Mouse (Mus musculus) megakaryocyte, adult 5-6 weeks (primary cell): ENCODE data around the gene Esyt2. TPM values are rescaled to one million over a fixed set of nuclear protein-coding genes. Genes with fewer than 3 reads are reported as not detected.
A peak's percentile ranks its signal among the peaks of the same experiment; 100 is the strongest.
"Not testable (repeated sequence)": the region's sequence is repeated elsewhere in the genome, so short reads cannot be mapped to it uniquely, and the experiment has no call there.

ENCODE experiments used
- ATAC-seq: 2 replicates; pipeline ENCODE4 v1.8.0; 2016; ENCODE audit warnings: mild to moderate bottlenecking, inconsistent platforms; ENCODE audit not compliant: poor library complexity, severe bottlenecking
- total RNA-seq, 2 experiments: library from RNA; stranded (forward) in 1 of 2; stranded (reverse) in 1 of 2; fragments of 153-499, 151-499 nt in 1 of 2; fragments of 221-1000, 200-1000 nt in 1 of 2; gene quantifications; 2 replicates each; pipeline versions ENCODE4 v1.2.3 to v1.2.4; 2015 to 2017

Gene Esyt2
- total RNA-seq (2015): 44.7 and 46.6 TPM in 2 replicates
- 49.9 and 65.6 TPM in 2 replicates for total RNA-seq (2017)

GRCm38 (mm10) chr12:116280653-116281364 lies at the start of gene Esyt2:
Gene Esyt2 (plus strand): TSS chr12:116281196.
- peak; percentile 73 for ATAC-seq

- ATAC-seq: no peak
These were observed 49.4 kb upstream of the Esyt2 start for GRCm38 (mm10) chr12:116231612-116232011.

GRCm38 (mm10) chr12:116232061-116232460 lies 48.9 kb upstream of the Esyt2 start:
- no peak for ATAC-seq

GRCm38 (mm10) chr12:116235356-116235755 lies 45.6 kb upstream of the Esyt2 start:
- 0 out of 2 replicates have a peak, but pooled peaks have one; percentile 35 for ATAC-seq

GRCm38 (mm10) chr12:116236658-116237057 lies 44.3 kb upstream of the Esyt2 start:
- ATAC-seq: no peak

- no peak for ATAC-seq
These were observed 42.6 kb upstream of the Esyt2 start for GRCm38 (mm10) chr12:116238370-116238769.

- no peak for ATAC-seq
These were observed 42.2 kb upstream of the Esyt2 start for GRCm38 (mm10) chr12:116238803-116239202.

DNA sequence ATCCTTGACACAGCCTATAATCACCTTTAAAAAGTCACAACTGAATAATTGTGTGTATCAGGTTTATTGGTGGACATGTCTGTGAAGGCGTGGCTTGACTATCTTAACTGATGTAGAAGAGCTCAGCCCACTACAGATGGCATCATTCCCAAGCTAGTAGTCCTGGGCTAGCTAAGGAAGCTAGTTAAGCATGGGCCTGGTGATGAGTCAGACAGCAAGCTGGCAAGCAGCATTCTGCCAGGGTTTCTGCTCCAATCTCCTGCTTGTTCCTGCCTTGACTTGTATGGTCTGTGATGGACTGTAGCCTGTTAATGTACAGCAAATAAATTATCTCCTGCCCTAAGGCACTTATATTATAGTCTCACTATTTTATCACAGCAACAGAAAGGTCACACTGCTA lies 36.4 kb upstream of the Esyt2 start:
- no peak for ATAC-seq

GRCm38 (mm10) chr12:116254652-116255051 lies 26.3 kb upstream of the Esyt2 start:
- peak; percentile 59 for ATAC-seq

DNA sequence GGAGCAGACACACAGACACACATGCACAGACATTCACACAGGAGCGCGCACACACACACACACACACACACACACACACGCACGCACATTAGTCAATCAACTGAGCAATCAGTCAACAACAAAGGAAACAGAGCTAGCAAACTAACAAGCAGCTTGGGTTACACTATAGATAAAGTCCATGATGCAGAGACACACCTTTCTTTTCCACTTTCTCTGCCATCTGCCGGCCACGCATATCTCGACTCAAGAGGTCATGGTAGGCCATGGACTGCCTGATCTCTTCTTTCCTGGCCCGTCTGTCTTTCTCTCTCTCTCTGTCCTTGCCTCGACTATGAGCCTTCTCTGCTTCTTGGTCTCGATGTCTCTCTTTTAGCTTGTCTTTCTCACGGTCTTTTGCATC lies 25.4 kb upstream of the Esyt2 start:
- no peak for ATAC-seq

- ATAC-seq: no peak
These were observed 22.7 kb upstream of the Esyt2 start for GRCm38 (mm10) chr12:116258321-116258720.

GRCm38 (mm10) chr12:116262555-116263341 lies 18.2 kb upstream of the Esyt2 start, which contains the start of gene Wdr60:
Gene Wdr60 (minus strand): TSS chr12:116263022.
- peak; percentile 98 for ATAC-seq

DNA sequence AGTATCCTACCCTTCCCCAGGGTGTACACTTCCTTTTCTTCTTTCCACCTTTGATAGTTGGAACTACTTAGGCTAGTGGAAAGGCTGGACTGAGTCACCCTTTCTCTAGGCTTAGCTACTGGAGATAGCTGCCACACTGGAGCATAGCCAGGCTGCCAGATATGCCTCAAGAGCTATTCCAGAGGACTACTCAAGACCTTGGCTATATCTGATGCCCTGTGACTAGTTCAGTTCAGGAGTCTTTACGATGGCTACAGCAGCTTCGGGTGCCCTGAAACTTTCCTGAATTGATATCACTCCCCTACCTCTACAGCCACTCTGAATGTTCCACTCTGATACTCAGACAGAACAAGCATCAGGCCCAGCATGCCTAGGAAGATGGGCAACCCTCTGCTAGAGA lies 16.2 kb upstream of the Esyt2 start:
- no peak for ATAC-seq

DNA sequence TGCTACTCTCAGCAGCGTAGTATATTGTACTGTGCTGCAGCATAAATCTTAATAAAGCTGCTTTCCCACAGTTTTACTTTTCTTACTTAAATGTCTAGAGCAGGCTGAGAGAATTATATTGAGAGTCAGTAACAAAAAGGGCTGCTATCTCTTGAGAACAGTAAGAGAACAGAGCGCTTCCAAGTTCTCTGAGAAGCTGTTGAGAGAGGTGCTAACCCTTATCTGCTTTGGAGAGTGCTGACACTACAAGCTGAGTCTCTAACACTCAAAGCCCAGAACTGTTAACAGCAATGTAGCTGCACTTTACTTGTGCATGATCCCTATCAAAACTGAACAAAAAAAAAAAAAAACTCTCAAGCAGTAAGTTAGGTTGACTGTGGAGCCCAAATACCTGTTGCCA lies 15.7 kb upstream of the Esyt2 start:
- ATAC-seq: no peak

- peak; percentile 98 for ATAC-seq
These were observed 11.5 kb upstream of the Esyt2 start for GRCm38 (mm10) chr12:116269450-116269849.

DNA sequence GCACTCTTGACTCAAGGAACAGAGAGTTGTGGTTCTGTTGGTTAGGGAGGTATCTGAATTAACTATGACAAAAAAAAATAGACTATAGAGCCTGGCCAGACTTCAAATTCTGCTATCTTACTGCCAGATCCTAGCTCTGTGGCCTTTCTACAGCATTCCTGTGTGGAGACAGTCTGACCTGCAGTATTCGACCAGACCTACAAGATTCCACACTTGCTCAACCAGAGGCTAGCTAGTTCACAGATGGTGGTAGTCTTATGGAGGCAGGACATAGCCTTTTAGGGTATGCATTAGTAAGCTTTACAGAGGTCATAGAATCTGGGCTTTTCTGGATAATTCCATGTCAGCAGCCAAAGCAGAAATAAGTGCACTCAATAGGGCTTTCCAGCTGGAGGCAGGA lies 10.5 kb upstream of the Esyt2 start:
- no peak for ATAC-seq

GRCm38 (mm10) chr12:116271071-116271470 lies 9.9 kb upstream of the Esyt2 start:
- ATAC-seq: no peak

GRCm38 (mm10) chr12:116273733-116274132 lies 7.3 kb upstream of the Esyt2 start:
- no peak for ATAC-seq

DNA sequence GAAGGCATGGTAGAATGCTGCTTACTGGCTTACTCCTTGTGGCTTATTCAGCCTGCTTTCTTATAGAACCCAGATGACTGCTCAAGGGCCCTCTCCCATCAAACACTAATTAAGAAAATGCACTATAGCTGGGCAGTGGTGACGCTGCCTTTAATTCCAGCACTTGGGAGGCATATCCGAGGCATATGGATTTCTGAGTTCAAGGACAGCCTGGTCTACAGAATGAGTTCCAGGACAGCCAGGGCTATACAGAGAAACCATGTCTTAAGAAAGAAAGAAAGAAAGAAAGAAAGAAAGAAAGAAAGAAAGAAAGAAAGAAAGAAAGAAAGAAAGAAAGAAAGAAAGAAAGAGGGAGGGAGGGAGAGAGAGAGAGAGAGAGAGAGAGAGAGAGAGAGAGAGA lies 5.9 kb upstream of the Esyt2 start, which contains the start of gene Gm11027:
Gene Gm11027, plus strand, starts transcription at position 301 of the 400 bp plus-strand sequence.
- ATAC-seq: not testable (repeated sequence)

- ATAC-seq: no peak
These were observed 5.4 kb upstream of the Esyt2 start for GRCm38 (mm10) chr12:116275631-116276030.

GRCm38 (mm10) chr12:116276961-116277360 lies 4.0 kb upstream of the Esyt2 start:
- ATAC-seq: no peak

DNA sequence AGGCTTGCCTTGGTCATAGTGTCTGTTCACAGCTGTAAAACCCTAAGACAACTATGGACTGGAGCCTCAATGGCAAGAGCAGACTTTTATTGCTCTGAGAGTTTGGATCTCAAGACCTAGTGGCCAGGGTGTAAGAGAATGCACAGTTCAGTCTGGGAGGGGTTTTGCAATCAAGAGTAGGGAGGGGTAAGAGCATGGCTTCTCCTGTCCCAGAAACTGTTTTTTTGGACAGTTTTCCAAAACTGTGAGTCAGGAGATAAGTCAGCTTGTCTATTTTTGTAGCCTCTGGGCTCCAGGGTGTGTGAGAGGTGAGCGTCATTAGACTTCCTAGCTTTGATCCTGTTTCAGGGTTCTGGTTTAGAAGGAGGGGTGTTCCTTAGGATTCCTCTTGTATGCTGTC lies 2.5 kb upstream of the Esyt2 start:
- ATAC-seq: no peak
